Mouse (Mus musculus) megakaryocyte, embryonic 14.5 days (primary cell): Measurements from ENCODE around the gene Cog1.

ENCODE experiments used
- FLI1 ChIP-seq: IDR thresholded peaks from 2 replicates; pipeline ENCODE4 v1.6.1; 2012; ENCODE audit warnings: low read length, inconsistent platforms, mixed read lengths
- GATA1 ChIP-seq: IDR thresholded peaks from 3 replicates; pipeline ENCODE4 v1.6.1; 2012; ENCODE audit warnings: mixed read lengths, low read length, inconsistent platforms, borderline replicate concordance

- no peak for TF ChIP-seq GATA1
- no peak for TF ChIP-seq FLI1
These were observed 10.3 kb upstream of the Cog1 start for GRCm38 (mm10) chr11:113638680-113639079.
